Mouse (Mus musculus) kidney, adult 2 months (tissue): ENCODE measurements around the gene Nop9.

ENCODE experiments used
- CTCF ChIP-seq: fragments of 200-500 bp; conservative IDR thresholded peaks from 2 replicates; pipeline ENCODE4 v1.5.1; 2011; ENCODE audit warnings: low read depth, mild to moderate bottlenecking, control low read depth, low read length, moderate library complexity, mixed read lengths; ENCODE audit not compliant: insufficient read depth, insufficient read length
- POLR2A ChIP-seq: fragments of 200-500 bp; IDR thresholded peaks from one replicate; pipeline ENCODE4 v1.6.1; 2011; ENCODE audit warnings: low read depth, low read length, control low read depth

- TF ChIP-seq CTCF = peak; percentile 39; the same call in 1 of the 2 replicates
- TF ChIP-seq POLR2A = no peak
These were observed 39.7 kb downstream of the Nop9 start for GRCm38 (mm10) chr14:55785195-55785594.
